In genomic region chr4:134914864-134915209, GRCm38 (mm10) we compare ENCODE assay signal across 8 mouse cellular contexts. TPM values are rescaled to one million over a fixed set of nuclear protein-coding genes. Genes with fewer than 3 reads are reported as not detected.
DNase-seq lines count a peak whose midpoint lies in the region; ATAC-seq and TF ChIP-seq lines count a peak whose summit lies in the region.

Gene Tmem50a, minus strand, starts transcription at chr4:134915024.

- no peaks in the 10 kb centered on the region for H3K9me3 ChIP-seq in heart, embryonic 12.5 days (replicated peaks)
- no peaks in the 10 kb centered on the region for H3K9me3 ChIP-seq in kidney, postnatal 0 days (replicated peaks; ENCODE audit: low read length)
- no peaks in the 10 kb centered on the region for H3K9me3 ChIP-seq in liver, embryonic 11.5 days (ENCODE audit: control insufficient read depth, low read length)

- no peak for TF ChIP-seq CTCF in kidney, postnatal 0 days (IDR thresholded peaks at IDR 0.05; ENCODE audit: low read depth)

- TF ChIP-seq POLR2A in myocyte (IDR thresholded peaks at IDR 0.05; ENCODE audit: insufficient read length, low read depth), result peak; percentile 80

- peak; percentile 74 for ATAC-seq in CD4-positive, CD25-positive, alpha-beta regulatory T cell, adult 4 months
- peak; percentile 89 for ATAC-seq in erythroid progenitor cell, adult 5-6 weeks (replicated peaks; ENCODE audit: low FRiP score, poor library complexity, severe bottlenecking)
- peak; percentile 97 for ATAC-seq in heart, embryonic 12.5 days (ENCODE audit: insufficient number of reproducible peaks, low FRiP score)
- ATAC-seq in kidney, postnatal 0 days (replicated peaks; ENCODE audit: low FRiP score, low read depth), result peak; percentile 88
- ATAC-seq in liver, embryonic 11.5 days (replicated peaks; ENCODE audit: low FRiP score), result peak; percentile 91

- WGBS in heart, embryonic 12.5 days, result 1% methylated on average over 25 of the region's 25 CpGs
- 1% methylated on average over 25 of the region's 25 CpGs for WGBS in kidney, postnatal 0 days
- WGBS in liver, embryonic 11.5 days, result 1% methylated on average over 25 of the region's 25 CpGs

- H3K4me1 ChIP-seq in brown adipose tissue, adult 24 weeks (ENCODE audit: control insufficient read depth, insufficient read depth, insufficient read length, low read length), result no peaks in the 10 kb centered on the region; the same call in none of the 2 replicates
- peaks cover 20% of the 10 kb centered on the region for H3K4me1 ChIP-seq in heart, embryonic 12.5 days (replicated peaks)
- no peaks in the 10 kb centered on the region for H3K4me1 ChIP-seq in kidney, postnatal 0 days (replicated peaks; ENCODE audit: insufficient read depth, low read length)
- H3K4me1 ChIP-seq in liver, embryonic 11.5 days (replicated peaks; ENCODE audit: control insufficient read depth, insufficient read depth, low read length), result peaks cover 33% of the 10 kb centered on the region

- peak within 1 kb of the TSS; percentile 93 for H3K4me3 ChIP-seq in brown adipose tissue, adult 24 weeks (ENCODE audit: insufficient read depth, low read depth, low read length)
- peak within 1 kb of the TSS; percentile 91 for H3K4me3 ChIP-seq in heart, embryonic 12.5 days
- H3K4me3 ChIP-seq in kidney, postnatal 0 days (replicated peaks; ENCODE audit: low read depth, low read length), result peak within 1 kb of the TSS; percentile 77
- H3K4me3 ChIP-seq in liver, embryonic 11.5 days (ENCODE audit: low read depth, low read length), result peak within 1 kb of the TSS; percentile 93
- peak within 1 kb of the TSS; percentile 67 for H3K4me3 ChIP-seq in myocyte

- peak within 1 kb of the TSS; percentile 46 for H3ac ChIP-seq in myocyte (ENCODE audit: control insufficient read depth, insufficient read length)

- H3K27ac ChIP-seq in brown adipose tissue, adult 24 weeks (replicated peaks; ENCODE audit: low read depth, low read length), result peak within 1 kb of the TSS; percentile 77
- peak within 1 kb of the TSS; percentile 92 for H3K27ac ChIP-seq in heart, embryonic 12.5 days (ENCODE audit: poor library complexity, severe bottlenecking)
- peak within 1 kb of the TSS; percentile 93 for H3K27ac ChIP-seq in kidney, postnatal 0 days
- peak within 1 kb of the TSS; percentile 99 for H3K27ac ChIP-seq in liver, embryonic 11.5 days (ENCODE audit: low read depth, low read length)

- peak within 1 kb of the TSS; percentile 84 for H3K4me2 ChIP-seq in heart, embryonic 12.5 days
- peak within 1 kb of the TSS; percentile 63 for H3K4me2 ChIP-seq in kidney, postnatal 0 days (ENCODE audit: low read length)
- H3K4me2 ChIP-seq in liver, embryonic 11.5 days, result peak within 1 kb of the TSS; percentile 68
- H3K4me2 ChIP-seq in myocyte (ENCODE audit: low read depth), result peak within 1 kb of the TSS; percentile 95

- DNase-seq in kidney, postnatal 0 days (ENCODE audit: low spot score), result peak; percentile 96
- peak; percentile 93 for DNase-seq in liver, embryonic 11.5 days (ENCODE audit: low spot score)
- peak; percentile 98 to 99 for DNase-seq in spleen, postnatal 4 days (ENCODE audit: low spot score in 2 of 2)

- H3K79me2 ChIP-seq in myocyte (ENCODE audit: control insufficient read depth, insufficient read depth), result peaks cover 24% of the 10 kb centered on the region

- no peaks in the 10 kb centered on the region for H3K27me3 ChIP-seq in heart, embryonic 12.5 days (replicated peaks)
- no peaks in the 10 kb centered on the region for H3K27me3 ChIP-seq in kidney, postnatal 0 days (ENCODE audit: insufficient read depth, low read length)
- no peaks in the 10 kb centered on the region for H3K27me3 ChIP-seq in liver, embryonic 11.5 days (replicated peaks; ENCODE audit: control insufficient read depth, insufficient read depth, low read length)
- H3K27me3 ChIP-seq in myocyte (ENCODE audit: control insufficient read depth, insufficient read depth, insufficient read length), result no peaks in the 10 kb centered on the region

- H3K9ac ChIP-seq in heart, embryonic 12.5 days, result peak within 1 kb of the TSS; percentile 88
- H3K9ac ChIP-seq in kidney, postnatal 0 days (ENCODE audit: low read depth, low read length), result peak within 1 kb of the TSS; percentile 82
- peak within 1 kb of the TSS; percentile 93 for H3K9ac ChIP-seq in liver, embryonic 11.5 days (ENCODE audit: low read depth, low read length)

- H3K36me3 ChIP-seq in heart, embryonic 12.5 days, result peaks cover 20% of the 10 kb centered on the region
- 0 out of 2 replicates have a peak, but pooled peaks cover 2% of the 10 kb centered on the region for H3K36me3 ChIP-seq in kidney, postnatal 0 days (ENCODE audit: insufficient read depth, low read length)
- H3K36me3 ChIP-seq in liver, embryonic 11.5 days (ENCODE audit: control insufficient read depth, insufficient read depth, low read length), result peaks cover 8% of the 10 kb centered on the region; the same call in 1 of the 2 replicates
- peaks cover 11% of the 10 kb centered on the region for H3K36me3 ChIP-seq in myocyte (ENCODE audit: control insufficient read depth, insufficient read depth)

TF ChIP-seq in myocyte, 11 proteins besides CTCF, POLR2A, EP300 and RAD21:
- TF ChIP-seq MYOG (IDR thresholded peaks at IDR 0.05; ENCODE audit: control insufficient read depth in 1 of 3, insufficient read depth in 1 of 3, insufficient read length in 2 of 3, low read depth in 2 of 3) (peak in 1 of 3 experiments; percentile 3), POLR2AphosphoS2 (IDR thresholded peaks at IDR 0.05; ENCODE audit: insufficient read length, low read depth) (peak; percentile 75), MYOD1 (IDR thresholded peaks at IDR 0.05; ENCODE audit: control insufficient read depth in 1 of 3, insufficient read length in 2 of 3, low read depth in 2 of 3) (peak in 1 of 3 experiments; percentile 6), REST (IDR thresholded peaks at IDR 0.05; ENCODE audit: insufficient read depth, insufficient read length) (no peak)

RNA-seq across cellular contexts. Expression of gene Tmem50a, which starts in this region (rescaled TPM):
- polyA plus RNA-seq in CD4-positive, CD25-positive, alpha-beta regulatory T cell, adult 4 months (2017; shearing (Covaris generic)), result 100 to 1,000 TPM; 529 to 546 TPM
- polyA plus RNA-seq in brown adipose tissue, adult 24 weeks (2012; ENCODE audit: insufficient read depth, insufficient read length, missing spikeins), result 110 and 115 TPM in 2 replicates
- 85.5 and 150 TPM in 2 replicates for total RNA-seq in erythroid progenitor cell, adult 5-6 weeks (2015; ENCODE audit: low replicate concordance)
- total RNA-seq in erythroid progenitor cell, adult 5-6 weeks (2017; ENCODE audit: low replicate concordance), result 70.6 and 90.5 TPM in 2 replicates
- 140 and 145 TPM in 2 replicates for polyA plus RNA-seq in heart, embryonic 12.5 days (2016; fragmentation: Nextera tagmentation; extraction: Ambion mirVana)
- 169 and 188 TPM in 2 replicates for polyA plus RNA-seq in kidney, postnatal 0 days (2015; fragmentation: Nextera tagmentation; extraction: Ambion mirVana)
- polyA plus RNA-seq in liver, embryonic 11.5 days (2014; fragmentation: Nextera tagmentation; extraction: Ambion mirVana), result 129 and 131 TPM in 2 replicates
- polyA plus RNA-seq in myocyte (2012; fragmentation: generic; extraction: Trizol), result 121 TPM

Comparison
In these comparisons a context has a peak if more than half of its experiments do, and no peak if none do; other contexts are left out.
1. Peak in every context shown above with its lines: DNase-seq, ATAC-seq, H3K4me3 ChIP-seq and H3K27ac ChIP-seq.